Mouse (Mus musculus) megakaryocyte, embryonic 14.5 days (primary cell): ENCODE results near the gene Stxbp5.

Experiments used
- FLI1 ChIP-seq: IDR thresholded peaks from 2 replicates; pipeline ENCODE4 v1.6.1; 2012; ENCODE audit warnings: low read length, inconsistent platforms, mixed read lengths
- GATA1 ChIP-seq: IDR thresholded peaks from 3 replicates; pipeline ENCODE4 v1.6.1; 2012; ENCODE audit warnings: mixed read lengths, low read length, inconsistent platforms, borderline replicate concordance

DNA sequence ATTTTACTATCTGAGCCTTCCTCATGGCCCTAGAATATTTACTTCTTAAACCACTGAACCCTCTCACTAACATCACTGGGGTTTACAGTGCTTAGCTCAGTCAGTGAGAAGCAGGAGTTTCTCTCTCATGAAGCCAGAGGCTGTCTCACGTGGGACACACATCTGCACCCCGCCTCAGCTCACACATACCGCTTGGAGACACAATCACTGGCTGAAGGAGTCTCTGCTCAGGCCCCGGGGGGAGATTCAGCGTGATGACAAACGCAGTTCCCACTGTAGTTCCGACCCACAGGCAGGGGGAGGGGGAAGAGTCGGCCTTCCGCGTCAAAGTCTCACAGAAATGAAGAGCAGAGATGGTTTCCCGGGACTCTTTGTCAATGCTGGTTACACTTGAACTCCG lies 130.6 kb downstream of the Stxbp5 start:
- TF ChIP-seq GATA1 (no peak), FLI1 (no peak)
